Mouse (Mus musculus): ENCODE data around the gene Gtsf1.

DNA sequence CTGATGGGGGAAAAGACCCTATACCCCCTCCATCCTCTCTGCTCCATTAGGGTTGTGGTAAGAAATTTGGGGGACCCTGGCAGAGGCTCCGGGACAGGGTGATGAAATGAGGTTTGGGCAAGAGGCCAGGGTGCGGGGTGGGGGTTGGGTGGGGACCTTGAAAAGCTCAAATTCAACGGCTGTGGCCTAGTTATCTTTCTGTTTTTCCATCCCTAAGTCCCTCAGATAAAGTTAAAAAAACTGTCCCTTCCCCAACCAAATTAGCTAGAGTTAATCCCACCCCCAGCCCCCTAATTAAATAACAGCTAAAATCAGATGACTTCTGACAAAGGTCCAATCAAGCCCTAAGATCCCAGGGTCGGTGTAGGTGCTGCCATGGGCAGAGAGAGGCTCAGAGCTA lies 65.5 kb downstream of the Gtsf1 start:
- TF ChIP-seq POLR2A (IDR thresholded peaks at IDR 0.05; ENCODE audit: borderline replicate concordance, extremely low read depth, insufficient read depth, insufficient read length, poor library complexity, severe bottlenecking) = no peak
- TF ChIP-seq CTCF (IDR thresholded peaks at IDR 0.05; ENCODE audit: borderline replicate concordance, extremely low read depth, insufficient read depth, insufficient read length) = no peak

All from brain, embryonic 14.5 days (tissue).